Mouse (Mus musculus) G1E (cell line): Measurements from ENCODE around the gene Ppp3r1.

Experiments used
- CTCF ChIP-seq: IDR thresholded peaks from 2 replicates; pipeline ENCODE4 v1.5.1; 2012; ENCODE audit warnings: low read depth, low read length, inconsistent platforms, mixed read lengths
- GATA1 ChIP-seq: IDR thresholded peaks from 2 replicates; pipeline ENCODE4 v1.6.1; 2012; ENCODE audit warnings: borderline replicate concordance, low read length, inconsistent platforms, mixed read lengths
- GATA2 ChIP-seq: IDR thresholded peaks from 2 replicates; pipeline ENCODE4 v1.6.1; 2012; ENCODE audit warnings: low read depth, low read length, inconsistent platforms, borderline replicate concordance
- POLR2AphosphoS5 ChIP-seq: IDR thresholded peaks from 2 replicates; pipeline ENCODE4 v1.6.1; 2012; ENCODE audit warnings: low read depth, low read length, inconsistent platforms; ENCODE audit not compliant: insufficient replicate concordance
- TAL1 ChIP-seq: conservative IDR thresholded peaks from 2 replicates; pipeline ENCODE4 v1.6.1; 2012; ENCODE audit warnings: low read depth, low read length, inconsistent platforms, mixed read lengths

DNA sequence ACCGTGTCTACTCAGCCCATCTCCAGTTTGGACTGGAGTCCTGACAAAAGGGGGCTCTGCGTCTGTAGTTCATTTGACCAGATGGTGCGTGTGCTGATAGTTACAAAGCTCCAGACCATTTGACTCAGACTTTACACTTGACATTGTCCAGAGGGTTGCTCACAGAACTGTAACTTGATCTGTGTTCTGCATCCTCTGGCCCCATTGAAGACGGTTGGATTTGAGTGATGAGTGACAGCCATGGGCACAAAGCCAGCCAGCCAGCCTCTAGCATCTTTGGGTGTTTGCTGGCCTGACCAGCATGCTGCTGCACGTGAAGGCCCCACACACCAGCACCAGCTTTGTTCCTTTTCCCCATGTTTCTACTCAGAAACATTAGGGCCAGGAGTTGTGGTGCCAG lies 73.7 kb downstream of the Ppp3r1 start:
- TF ChIP-seq GATA1 (no peak), CTCF (no peak), GATA2 (no peak), TAL1 (no peak), POLR2AphosphoS5 (no peak)
